Mouse (Mus musculus) adrenal gland, adult 8-10 months (tissue): ENCODE results near the gene Ccdc60. TPM values are rescaled to one million over a fixed set of nuclear protein-coding genes. Genes with fewer than 3 reads are reported as not detected.

Source experiments
- total RNA-seq, 4 experiments: library from RNA; stranded (reverse); gene quantifications; 2 replicates each; pipeline ENCODE4 v1.2.4; 2022

Ccdc60 gene
- total RNA-seq, 4 experiments from 2014 or later: not detected

Other genes starting within 250 kb of the Ccdc60 start
- not detected for gene Tmem233, start 205.7 kb downstream of the Ccdc60 start, total RNA-seq
- gene Hspb8, start 133.9 kb upstream of the Ccdc60 start, total RNA-seq: 100 to 1,000 TPM; 111 to 179 (median 142) TPM